Mouse (Mus musculus) G1E-ER4 (cell line): ENCODE results near the gene Tspan18. TPM values are rescaled to one million over a fixed set of nuclear protein-coding genes. Genes with fewer than 3 reads are reported as not detected.

Experiments
- GATA1 ChIP-seq: IDR thresholded peaks from one replicate; pipeline ENCODE4 v1.8.0; 2012; ENCODE audit warnings: low read length, inconsistent platforms
- polyA plus RNA-seq: library from polyadenylated mRNA; stranded (reverse); fragments of >175 nt; gene quantifications from 2 replicates; pipeline ENCODE4 v1.2.3, GENCODE M21; 2012

Gene Tspan18
- polyA plus RNA-seq, 1 experiment = 0.97 TPM

DNA sequence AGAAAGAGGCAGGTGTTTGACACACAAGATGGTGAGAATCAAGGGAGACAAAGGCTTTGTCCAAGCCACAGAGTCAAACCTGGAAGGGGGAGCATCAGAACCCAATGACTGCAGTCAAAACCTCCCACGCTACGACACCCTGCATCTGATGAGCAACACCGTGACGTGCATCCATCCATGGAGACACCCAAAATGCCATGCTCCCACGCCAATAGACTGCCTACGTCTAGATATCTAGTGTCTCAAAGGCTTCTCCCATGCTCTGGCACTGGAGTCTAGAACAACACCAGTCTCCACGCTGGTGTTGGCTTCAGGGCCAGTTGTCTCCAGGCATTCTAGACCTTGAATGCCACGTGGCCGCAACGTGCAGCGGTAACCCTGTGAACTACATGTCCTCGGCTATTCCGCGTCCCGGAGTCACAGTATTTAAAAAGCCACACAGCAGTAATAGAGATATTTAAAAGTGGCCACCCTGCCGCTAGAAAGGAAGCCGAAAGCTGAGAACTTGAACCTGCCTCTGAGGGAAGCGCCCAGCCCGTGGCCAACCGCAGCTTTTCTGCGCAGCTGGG is 15.4 kb downstream of the Tspan18 start:
- TF ChIP-seq GATA1 = no peak

DNA sequence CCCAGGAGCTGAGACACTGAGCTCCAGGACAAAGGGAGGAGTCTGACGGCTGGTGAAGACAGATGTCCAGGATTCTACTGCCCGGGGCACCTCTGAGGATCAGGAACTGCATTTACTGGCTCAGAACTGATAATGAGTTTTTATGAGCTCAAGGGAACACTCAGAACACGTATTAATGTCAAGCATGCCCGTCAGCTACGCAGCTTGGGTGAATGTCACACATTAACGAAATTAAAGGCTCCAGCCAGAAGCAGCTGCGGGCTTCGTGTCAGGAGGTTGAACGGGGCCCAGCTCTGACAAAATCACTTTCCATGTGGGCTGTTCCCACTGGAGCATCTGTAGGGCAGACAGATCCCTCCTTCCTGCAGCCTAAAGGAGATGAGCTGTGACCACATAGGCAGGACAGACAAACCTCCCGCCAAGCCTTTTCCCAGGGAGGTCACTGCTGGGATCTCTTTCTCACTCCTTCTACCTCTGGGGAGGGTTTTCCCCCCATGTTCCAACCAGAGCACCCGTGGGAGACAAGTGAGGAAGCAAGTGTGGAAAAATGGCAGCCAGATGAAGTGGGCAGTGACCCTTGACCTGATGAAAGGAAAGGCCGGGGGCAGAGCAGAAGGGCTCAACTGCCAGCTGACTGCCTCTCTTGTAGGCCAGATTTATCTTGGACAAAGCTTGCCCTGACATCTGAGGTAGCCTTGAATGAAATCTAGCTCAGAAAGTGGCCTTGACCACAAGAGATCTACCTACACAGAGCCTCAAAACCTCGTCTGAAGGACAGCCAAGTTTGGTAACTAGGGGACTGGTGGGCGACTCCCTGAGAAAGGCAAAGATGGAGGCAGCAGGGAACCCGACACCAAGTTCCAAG is 20.3 kb downstream of the Tspan18 start:
- TF ChIP-seq GATA1 = no peak

DNA sequence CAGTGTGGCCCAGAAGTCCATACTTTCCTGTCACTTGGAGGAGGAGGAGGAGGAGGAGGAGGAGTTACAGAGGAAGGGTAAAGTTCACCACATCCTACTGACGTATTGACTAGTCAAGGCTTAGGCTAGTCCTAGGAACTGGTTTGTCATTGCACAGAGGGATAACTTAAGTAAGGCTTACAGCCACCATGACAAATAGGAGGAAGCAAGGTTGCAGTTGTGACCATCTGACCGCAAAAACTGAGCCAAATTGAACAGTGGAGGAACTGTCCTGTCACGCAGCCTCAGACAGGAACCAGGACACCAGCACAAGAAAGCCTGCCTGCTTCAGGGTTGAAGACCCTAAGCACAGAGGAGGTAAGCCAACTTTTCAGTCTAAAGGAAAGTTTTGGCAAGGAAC is 21.8 kb downstream of the Tspan18 start:
- TF ChIP-seq GATA1 = no peak

DNA sequence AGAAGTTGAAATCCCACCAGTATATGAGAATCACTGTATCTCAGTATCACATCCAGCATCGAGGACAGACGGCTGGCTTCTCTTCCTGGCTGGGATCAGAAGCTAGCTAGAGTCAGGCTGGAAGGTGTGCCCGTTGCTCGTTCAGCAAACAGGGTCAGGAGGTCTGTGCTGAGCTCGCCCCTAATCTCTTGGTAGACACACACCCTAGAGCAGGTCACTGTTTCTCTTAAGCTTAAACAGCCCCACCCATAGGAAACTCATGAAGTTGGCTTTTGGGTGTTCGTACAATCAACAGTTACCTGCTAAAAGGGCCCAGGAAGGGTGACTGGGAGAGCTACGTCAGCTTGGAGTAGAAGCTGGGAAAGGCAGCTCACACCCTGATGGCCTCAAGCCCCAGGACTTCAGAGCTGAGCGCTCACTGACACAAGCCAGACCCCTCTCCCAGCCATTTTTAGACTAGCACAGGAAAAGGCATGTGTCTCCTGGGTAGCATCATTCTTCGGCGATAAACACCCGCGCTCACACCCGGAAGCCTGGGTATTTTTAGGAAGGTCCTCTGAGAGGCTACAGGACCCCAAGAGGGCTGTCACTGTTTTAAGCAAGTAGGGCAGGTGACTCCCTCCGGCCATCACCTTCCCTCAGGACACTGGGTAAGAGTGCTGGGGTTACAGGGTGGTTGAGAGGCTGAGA is 24.4 kb downstream of the Tspan18 start:
- no peak for TF ChIP-seq GATA1

DNA sequence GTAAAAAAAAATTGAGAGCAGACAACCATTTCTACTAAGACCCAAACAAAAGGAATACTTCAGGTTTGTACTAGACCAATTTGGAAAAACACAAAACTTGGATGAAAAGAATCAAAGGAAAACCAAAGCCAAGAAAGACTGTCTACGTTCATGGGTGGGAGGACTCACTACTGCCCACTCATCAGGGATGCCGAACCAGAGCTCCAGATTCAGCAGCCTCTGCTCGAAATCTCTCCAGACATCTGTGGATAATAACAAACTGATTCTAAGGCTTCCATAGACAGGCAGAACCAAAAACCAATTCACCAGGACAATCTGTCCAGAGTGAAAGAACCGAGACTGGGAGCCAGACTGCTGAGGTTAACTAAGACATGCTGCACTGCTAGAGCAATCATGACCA is 27.4 kb downstream of the Tspan18 start:
- TF ChIP-seq GATA1 = no peak

DNA sequence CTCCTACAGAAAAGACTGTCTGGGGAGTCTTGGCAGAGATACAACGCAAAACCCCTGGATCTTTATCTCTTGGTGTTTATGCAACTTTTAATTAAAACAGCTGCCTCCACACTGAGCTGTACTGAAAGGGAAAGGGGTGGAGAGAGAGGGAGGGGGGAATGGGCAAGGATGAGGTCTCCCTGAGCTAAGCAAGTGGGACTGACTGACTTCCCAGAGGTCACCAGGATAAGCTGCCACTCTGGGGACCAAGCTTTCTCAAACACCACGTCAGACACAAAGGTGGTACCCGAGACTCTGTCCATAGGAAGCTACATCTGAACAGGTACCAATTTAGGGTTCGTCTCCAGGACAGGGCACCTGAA is 30.1 kb downstream of the Tspan18 start:
- no peak for TF ChIP-seq GATA1

DNA sequence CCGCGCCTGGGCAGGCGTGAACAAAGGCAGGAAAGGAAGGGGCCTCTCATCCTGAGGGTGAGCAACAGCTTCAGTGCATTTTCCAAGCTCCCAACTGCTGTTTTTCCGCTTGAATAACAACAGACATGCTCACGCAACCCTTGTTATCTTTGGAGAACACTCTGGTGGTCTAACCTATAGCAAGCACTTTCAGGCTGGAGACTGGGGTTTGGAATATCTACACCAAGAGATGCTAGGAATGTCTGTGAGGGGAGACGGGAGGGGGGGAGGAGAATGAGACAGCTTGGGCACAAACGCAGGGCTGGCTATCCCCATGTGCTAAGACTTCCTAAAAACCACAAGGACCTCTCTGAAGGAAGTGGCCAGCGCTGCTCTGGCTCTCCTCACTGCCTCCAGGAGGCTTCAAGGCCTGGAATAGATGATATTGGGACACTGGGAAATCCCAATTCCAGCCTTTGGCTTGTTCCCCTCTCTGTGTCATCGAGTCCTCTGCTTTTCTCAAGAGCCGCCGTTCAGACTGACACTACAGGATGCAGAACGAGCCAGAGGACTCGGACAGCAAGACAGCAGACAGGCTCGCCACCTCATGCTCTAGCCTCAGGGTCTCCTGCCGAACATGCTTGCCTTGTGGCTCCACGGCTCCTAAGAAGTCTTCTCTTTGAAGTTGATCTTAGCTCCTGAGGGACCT is 30.6 kb downstream of the Tspan18 start:
- no peak for TF ChIP-seq GATA1

DNA sequence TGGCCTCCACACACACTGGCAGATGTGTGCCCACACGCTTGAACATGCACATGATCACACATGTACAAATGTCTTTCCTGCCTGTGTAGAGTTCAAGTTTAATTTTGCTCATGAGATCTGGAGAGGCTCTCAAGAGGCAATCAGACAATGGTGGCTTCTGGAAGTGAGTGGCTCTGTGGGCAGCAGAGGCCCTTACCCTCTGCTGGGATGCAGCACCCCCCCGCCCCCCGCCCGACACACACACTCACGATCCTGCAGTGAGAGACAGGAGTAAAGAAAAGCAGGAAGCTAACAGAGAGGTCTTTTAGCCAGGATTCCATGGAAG is 31.1 kb downstream of the Tspan18 start:
- no peak for TF ChIP-seq GATA1

DNA sequence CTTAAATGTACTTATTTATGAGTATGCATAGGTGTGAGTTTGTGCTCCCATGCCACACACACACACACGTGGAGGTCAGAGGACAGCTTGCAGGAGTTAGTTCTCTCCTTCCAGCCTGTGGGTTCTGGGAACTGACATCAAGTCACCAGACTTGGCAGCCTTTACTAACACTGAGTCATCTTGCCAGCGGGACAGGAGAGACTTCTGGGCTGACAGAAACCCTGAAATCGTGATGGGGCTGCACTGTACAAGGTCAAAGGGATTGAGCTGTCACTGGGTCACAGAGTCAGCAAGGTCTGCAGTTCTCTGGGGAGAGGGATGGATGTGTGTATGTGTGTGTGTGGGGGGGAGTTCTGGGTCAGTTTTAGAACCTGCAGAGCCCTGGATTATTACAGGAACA is 36.6 kb downstream of the Tspan18 start:
- TF ChIP-seq GATA1 = no peak

DNA sequence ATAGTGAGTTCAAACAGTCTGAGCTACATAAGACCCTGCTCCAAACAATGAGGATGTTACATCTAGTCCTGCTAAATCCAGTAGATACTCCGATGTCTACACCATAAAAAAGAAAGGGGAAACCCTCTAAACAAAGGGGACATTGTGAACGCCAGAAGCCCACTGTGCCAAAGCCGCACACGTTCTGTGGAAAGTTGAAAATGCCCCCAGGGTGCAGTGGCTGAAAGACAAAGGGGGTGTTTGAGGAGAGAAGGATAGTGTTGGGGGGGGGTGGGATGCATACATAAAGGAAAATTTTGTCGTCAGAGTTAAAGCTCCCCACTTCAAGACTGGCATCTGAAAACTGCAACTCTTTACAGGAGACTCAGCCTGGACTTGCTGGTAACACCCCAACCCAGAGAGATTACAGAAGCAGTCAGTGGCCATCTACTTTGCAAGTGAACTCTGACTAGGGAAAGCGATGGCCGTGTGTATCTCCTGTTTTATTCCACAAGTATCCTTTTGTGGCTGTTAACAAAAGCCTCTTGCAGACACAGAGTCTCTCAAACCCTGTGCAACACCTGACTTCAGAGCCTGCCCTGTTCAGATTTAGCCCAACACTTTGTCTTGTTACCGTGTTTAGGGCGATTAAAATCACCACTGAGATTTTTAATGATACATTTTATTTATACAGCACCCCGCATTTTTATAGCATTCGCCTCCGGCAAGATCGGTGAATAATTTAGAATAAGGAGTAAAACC is 42.9 kb downstream of the Tspan18 start:
- no peak for TF ChIP-seq GATA1

DNA sequence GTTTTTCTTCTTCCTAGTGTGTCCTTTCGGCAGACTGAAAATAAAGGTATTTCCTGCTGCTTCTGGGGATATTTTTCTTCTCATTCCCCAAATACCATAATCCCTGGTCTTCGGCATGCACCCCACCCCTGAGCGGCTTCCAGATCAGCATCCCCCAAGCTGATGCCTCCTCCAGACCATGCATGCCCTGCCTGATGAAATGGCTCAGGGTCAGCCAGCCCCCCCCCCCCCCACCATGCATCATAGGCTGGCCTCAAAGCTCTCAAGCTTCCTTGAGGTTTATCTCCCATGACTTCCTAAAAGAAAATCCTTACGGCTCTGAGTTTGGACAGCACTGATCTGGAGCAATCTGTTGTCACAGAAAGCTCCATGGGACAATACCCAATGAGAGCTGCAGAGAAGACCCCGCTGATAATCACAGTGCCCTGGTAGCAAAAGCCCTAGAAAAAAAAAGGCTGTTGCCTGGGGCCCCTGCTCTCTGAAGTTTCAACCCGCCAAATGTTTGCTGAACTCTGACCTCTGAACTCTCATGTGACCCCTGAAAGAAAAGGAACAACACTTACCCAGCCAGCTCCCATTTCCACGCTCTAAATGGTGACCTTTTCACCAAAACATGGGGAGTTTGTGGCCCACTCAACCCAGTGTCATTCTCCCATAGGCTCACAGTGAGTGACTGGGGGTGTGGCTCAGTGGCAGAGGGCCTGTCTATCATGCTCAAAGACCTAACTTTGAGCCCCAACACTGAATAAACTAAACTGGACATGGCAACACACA is 43.8 kb downstream of the Tspan18 start:
- no peak for TF ChIP-seq GATA1

DNA sequence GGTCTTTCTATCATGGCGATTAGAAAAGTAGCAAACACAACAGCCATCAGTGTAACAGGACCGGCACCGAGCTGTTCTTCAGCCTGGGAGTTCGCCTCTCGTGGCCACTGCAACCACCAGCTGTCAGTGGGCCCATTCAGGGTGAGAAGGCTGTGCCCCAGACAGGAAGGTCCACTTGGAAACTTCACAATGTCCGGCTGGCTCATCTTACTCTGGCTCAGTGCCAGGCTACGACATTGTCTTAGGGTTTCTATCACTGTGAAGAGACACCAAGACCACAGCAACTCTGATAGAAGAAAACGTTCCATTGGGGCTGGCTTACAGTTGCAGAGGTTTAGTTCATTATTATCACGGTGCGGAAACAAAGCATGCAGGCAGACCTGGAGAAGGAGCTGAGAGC is 45.1 kb downstream of the Tspan18 start:
- no peak for TF ChIP-seq GATA1

DNA sequence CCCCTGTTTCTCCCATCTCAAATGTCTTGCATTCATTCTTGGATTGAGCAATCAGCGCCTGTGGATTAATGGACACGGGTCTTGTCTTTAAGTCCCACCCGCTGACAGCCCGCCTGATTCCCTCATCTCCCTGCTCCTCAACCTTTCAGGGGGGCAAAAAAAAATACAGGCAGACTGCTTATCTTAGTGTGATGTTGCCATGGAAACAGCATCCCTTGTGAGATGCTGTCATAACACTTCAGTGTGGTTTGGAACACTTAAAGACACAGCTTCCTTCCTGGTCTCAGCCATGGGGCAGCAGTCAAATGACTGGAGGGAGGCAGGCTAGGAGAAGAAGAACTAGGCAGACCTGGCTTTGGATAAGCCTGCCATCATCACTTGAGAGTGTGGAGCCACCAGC is 47.0 kb downstream of the Tspan18 start:
- no peak for TF ChIP-seq GATA1

DNA sequence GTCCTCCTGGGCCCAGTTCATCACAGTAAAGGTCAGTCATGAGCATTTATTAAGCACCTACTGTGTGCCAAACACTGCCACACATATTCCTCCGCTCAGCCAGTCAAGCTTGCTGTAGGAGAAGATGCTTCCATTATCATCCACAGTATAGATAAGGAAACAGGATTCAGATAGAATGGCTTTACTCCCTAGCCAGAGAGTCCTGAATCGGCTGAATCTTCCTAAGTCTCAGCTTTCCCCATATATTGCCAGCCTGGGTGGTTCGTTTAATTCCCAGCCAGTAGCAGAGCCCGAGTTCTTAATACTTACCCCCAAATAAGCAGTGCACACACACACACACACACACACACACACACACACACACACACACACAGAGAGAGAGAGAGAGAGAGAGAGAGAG is 47.6 kb downstream of the Tspan18 start:
- TF ChIP-seq GATA1 = no peak

DNA sequence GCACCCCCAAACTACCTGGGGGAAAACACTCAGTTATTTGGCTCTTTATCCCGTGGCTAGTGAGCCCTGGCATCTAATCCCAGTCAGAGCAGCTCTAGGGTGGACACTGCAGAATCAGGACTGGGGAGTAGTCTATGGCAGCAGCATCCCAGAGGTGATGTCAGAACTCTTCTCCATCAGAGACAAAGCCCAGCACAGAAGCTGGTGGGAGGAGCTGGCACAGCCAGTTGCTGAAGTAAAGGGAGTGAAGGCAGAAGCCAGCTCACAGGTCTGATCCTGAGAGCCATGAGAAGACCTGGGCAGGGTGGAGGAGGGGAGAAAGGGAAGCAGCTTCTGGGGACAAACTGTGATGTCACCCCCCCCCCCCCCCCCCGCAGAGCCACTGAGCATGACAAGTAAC is 48.0 kb downstream of the Tspan18 start:
- no peak for TF ChIP-seq GATA1
